Comparison of ENCODE assay signal across 19 mouse cellular contexts in the genomic region with DNA sequence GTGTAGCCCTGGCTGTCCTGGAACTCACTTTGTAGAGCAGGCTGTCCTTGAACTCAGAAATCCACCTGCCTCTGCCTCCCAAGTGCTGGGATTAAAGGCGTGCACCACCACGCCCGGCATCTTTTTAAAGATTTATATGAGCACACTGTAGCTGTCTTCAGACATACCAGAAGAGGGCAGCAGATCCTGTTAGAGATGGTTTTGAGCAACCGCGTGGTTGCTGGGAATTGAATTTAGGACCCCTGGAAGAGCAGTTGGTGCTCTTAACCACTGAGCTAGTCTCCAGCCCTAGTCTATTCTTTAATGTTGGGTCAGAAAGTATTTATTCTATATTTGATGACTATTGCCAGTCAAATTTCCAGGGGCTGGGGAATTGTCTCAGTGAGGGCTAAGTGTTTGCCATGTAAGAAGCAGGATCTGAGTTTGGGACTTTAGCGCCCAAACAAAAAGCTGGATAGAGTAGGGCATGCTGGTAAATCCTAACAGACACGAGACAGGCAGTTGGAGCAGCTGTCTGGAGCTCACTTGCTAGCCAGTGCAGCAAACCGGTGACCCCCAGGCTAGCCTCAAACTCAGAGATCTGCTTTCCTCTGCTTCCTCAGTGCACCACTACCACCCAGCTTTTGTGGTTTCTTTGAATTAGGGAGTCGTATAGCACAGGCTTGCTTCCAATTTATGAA. TPM values are rescaled to one million over a fixed set of nuclear protein-coding genes. Genes with fewer than 3 reads are reported as not detected.
DNase-seq lines count a peak whose midpoint lies in the region; ATAC-seq and TF ChIP-seq lines count a peak whose summit lies in the region.
"Had no signal": no experiment of that assay in that cellular context is flagged by ENCODE, and none has a peak within 500 bp of the region (broad histone marks: within the 10 kb centered on the region; RNA-seq: fewer than 3 reads in every experiment).

No protein-coding gene starts in this region.

- H3K27ac ChIP-seq in gastrocnemius, adult 2 months: no peak overlapping the region
- H3K27ac ChIP-seq in lung, postnatal 0 days (ENCODE audit: low read length): no peak overlapping the region
- H3K27ac ChIP-seq in ES-Bruce4 (ENCODE audit: insufficient read depth, low read length): peak overlapping the region; percentile 36
- H3K27ac ChIP-seq: embryonic facial prominence, embryonic 15.5 days; heart, embryonic 15.5 days; hindbrain, embryonic 15.5 days had no signal

- no peak for ATAC-seq in lung, postnatal 0 days
- ATAC-seq: forebrain, postnatal 0 days; intestine, embryonic 16.5 days had no signal

- intact Hi-C loops in gastrocnemius, adult 2 months (cut with DNase I): no loop called here
- intact Hi-C loops in gastrocnemius, postnatal 36 days (cut with DNase I): no loop called here

- H3K9me3 ChIP-seq in lung, postnatal 0 days (ENCODE audit: low read length): no peaks in the 10 kb centered on the region
- no peaks in the 10 kb centered on the region for H3K9me3 ChIP-seq in ES-Bruce4 (replicated peaks; ENCODE audit: control insufficient read depth, insufficient read depth, low read length, poor library complexity, severe bottlenecking)
- H3K9me3 ChIP-seq: embryonic facial prominence, embryonic 15.5 days; heart, embryonic 15.5 days; hindbrain, embryonic 15.5 days had no signal

- H3K4me3 ChIP-seq in gastrocnemius, adult 2 months: no peak overlapping the region
- H3K4me3 ChIP-seq in lung, postnatal 0 days (ENCODE audit: low read depth, low read length): no peak overlapping the region
- no peak overlapping the region for H3K4me3 ChIP-seq in ES-Bruce4 (ENCODE audit: low read depth, low read length)
- H3K4me3 ChIP-seq: embryonic facial prominence, embryonic 15.5 days; heart, embryonic 15.5 days; hindbrain, embryonic 15.5 days had no signal

- no peak overlapping the region for H3K4me2 ChIP-seq in lung, postnatal 0 days (replicated peaks; ENCODE audit: low read depth, low read length)
- H3K4me2 ChIP-seq: embryonic facial prominence, embryonic 15.5 days; heart, embryonic 15.5 days; hindbrain, embryonic 15.5 days had no signal

- no peak for TF ChIP-seq EP300 in lung, postnatal 0 days (IDR thresholded peaks at IDR 0.05)
- no peak for TF ChIP-seq EP300 in ES-Bruce4 (IDR thresholded peaks at IDR 0.05; ENCODE audit: insufficient read depth, low read depth, low read length)

- peak; percentile 3; the same call in 1 of the 2 replicates for TF ChIP-seq CTCF in gastrocnemius, adult 2 months (IDR thresholded peaks at IDR 0.05)
- peak; percentile 21; the same call in 1 of the 2 replicates for TF ChIP-seq CTCF in lung, postnatal 0 days (IDR thresholded peaks at IDR 0.05)
- TF ChIP-seq CTCF in ES-Bruce4 (IDR thresholded peaks at IDR 0.05; ENCODE audit: low read depth, low read length): peak; percentile 28

- WGBS in lung, postnatal 0 days: 82% methylated on average over 9 of the region's 9 CpGs

- no peaks in the 10 kb centered on the region for H3K4me1 ChIP-seq in lung, postnatal 0 days (ENCODE audit: insufficient read depth, low read depth, low read length)
- H3K4me1 ChIP-seq in ES-Bruce4 (ENCODE audit: control insufficient read depth, insufficient read depth, low read length): no peaks in the 10 kb centered on the region
- H3K4me1 ChIP-seq: embryonic facial prominence, embryonic 15.5 days; heart, embryonic 15.5 days; hindbrain, embryonic 15.5 days had no signal

- H3K27me3 ChIP-seq in lung, postnatal 0 days (replicated peaks; ENCODE audit: insufficient read depth, low read length): no peaks in the 10 kb centered on the region
- H3K27me3 ChIP-seq in ES-Bruce4 (ENCODE audit: control insufficient read depth, insufficient read depth, low read length, poor library complexity, severe bottlenecking): no peaks in the 10 kb centered on the region
- H3K27me3 ChIP-seq: embryonic facial prominence, embryonic 15.5 days; heart, embryonic 15.5 days; hindbrain, embryonic 15.5 days had no signal

- no peak for TF ChIP-seq POLR2A in ES-Bruce4 (IDR thresholded peaks at IDR 0.05; ENCODE audit: insufficient read depth, low read length)

- DNase-seq in gastrocnemius, adult 2 months: no peak
- DNase-seq in gastrocnemius, postnatal 36 days: no peak
- DNase-seq in lung, postnatal 0 days (ENCODE audit: low spot score): no peak
- DNase-seq in lung, postnatal 25 days (ENCODE audit: low spot score): no peak
- DNase-seq in WW6 (ENCODE audit: low read depth, low spot score): peak; percentile 46
- DNase-seq in cerebellum, postnatal 4 days (ENCODE audit: low spot score in 2 of 2): no peak
- DNase-seq in ovary, postnatal 36 days (ENCODE audit: low spot score): no peak
- DNase-seq: adrenal gland, postnatal 36 days; cerebellum, adult 11-12 months; cerebellum, postnatal 25 days; forebrain, postnatal 0 days; heart, postnatal 4 days; kidney, postnatal 4 days; lung, postnatal 36 days had no signal

- no peaks in the 10 kb centered on the region; the same call in 1 of the 2 replicates for H3K36me3 ChIP-seq in lung, postnatal 0 days (ENCODE audit: insufficient read depth, low read length)
- peaks cover 3% of the 10 kb centered on the region for H3K36me3 ChIP-seq in ES-Bruce4 (ENCODE audit: control insufficient read depth, insufficient read depth, low read length, poor library complexity, severe bottlenecking)
- H3K36me3 ChIP-seq: embryonic facial prominence, embryonic 15.5 days had no signal

- no peak overlapping the region for H3K9ac ChIP-seq in lung, postnatal 0 days (replicated peaks; ENCODE audit: low read depth)
- no peak overlapping the region for H3K9ac ChIP-seq in ES-Bruce4 (ENCODE audit: low read depth, poor library complexity, severe bottlenecking)
- H3K9ac ChIP-seq: embryonic facial prominence, embryonic 15.5 days; forebrain, postnatal 0 days; heart, embryonic 15.5 days; hindbrain, embryonic 15.5 days had no signal

RNA-seq across cellular contexts. Expression of a gene that starts 12.1 kb away (rescaled TPM):
- 10 to 100 TPM; 26.3 to 33.1 TPM for total RNA-seq in gastrocnemius, adult 2 months (2021)
- total RNA-seq in gastrocnemius, postnatal 36 days (2021): 10 to 100 TPM; 19.8 to 28.4 TPM
- polyA plus RNA-seq in lung, postnatal 0 days (2015; fragmentation: Nextera tagmentation; extraction: Ambion mirVana): 33.9 and 36.4 TPM in 2 replicates
- 34.3 and 37.0 TPM in 2 replicates for polyA plus RNA-seq in ES-Bruce4 (2011; ENCODE audit: insufficient read depth, insufficient read length, low read depth, missing spikeins)

RNA-seq across cellular contexts. Expression of a gene that starts 12.3 kb away (rescaled TPM):
- total RNA-seq in gastrocnemius, adult 2 months (2021): not detected
- under 1 TPM; 0.07 to 0.36 TPM for total RNA-seq in gastrocnemius, postnatal 36 days (2021)
- polyA plus RNA-seq in lung, postnatal 0 days (2015; fragmentation: Nextera tagmentation; extraction: Ambion mirVana): 2.6 and 3.3 TPM in 2 replicates
- 45.3 and 50.2 TPM in 2 replicates for polyA plus RNA-seq in ES-Bruce4 (2011; ENCODE audit: insufficient read depth, insufficient read length, low read depth, missing spikeins)

RNA-seq across cellular contexts. Expression of a gene that starts 54.9 kb away (rescaled TPM):
- 10 to 100 TPM; 11.1 to 14.2 TPM for total RNA-seq in gastrocnemius, adult 2 months (2021)
- 10 to 100 TPM in 1 of 2 experiments, 1 to 10 TPM in 1; 7.9 to 11.3 TPM for total RNA-seq in gastrocnemius, postnatal 36 days (2021)
- polyA plus RNA-seq in lung, postnatal 0 days (2015; fragmentation: Nextera tagmentation; extraction: Ambion mirVana): 39.0 and 47.5 TPM in 2 replicates
- polyA plus RNA-seq in ES-Bruce4 (2011; ENCODE audit: insufficient read depth, insufficient read length, low read depth, missing spikeins): 216 and 257 TPM in 2 replicates
